Comparison of ENCODE assay signal across 21 mouse cellular contexts in genomic region chr19:26730486-26730885, GRCm38 (mm10).
DNase-seq lines count a peak whose midpoint lies in the region; ATAC-seq and TF ChIP-seq lines count a peak whose summit lies in the region.
"Had no signal": no experiment of that assay in that cellular context is flagged by ENCODE, and none has a peak within 500 bp of the region (broad histone marks: within the 10 kb centered on the region; RNA-seq: fewer than 3 reads in every experiment).

No protein-coding gene starts in this region.

- no peak overlapping the region for H3K4me3 ChIP-seq in forebrain, embryonic 15.5 days
- H3K4me3 ChIP-seq in forebrain, embryonic 14.5 days (ENCODE audit: low read depth, low read length): no peak overlapping the region
- no peak overlapping the region for H3K4me3 ChIP-seq in liver, adult 2 months (ENCODE audit: insufficient read depth, low read depth, low read length)
- H3K4me3 ChIP-seq in liver, embryonic 11.5 days (ENCODE audit: low read depth, low read length): no peak overlapping the region
- no peak overlapping the region for H3K4me3 ChIP-seq in embryonic facial prominence, embryonic 14.5 days (ENCODE audit: low read depth, low read length)
- no peak overlapping the region for H3K4me3 ChIP-seq in hindbrain, embryonic 12.5 days
- H3K4me3 ChIP-seq in midbrain, embryonic 15.5 days: no peak overlapping the region
- H3K4me3 ChIP-seq: forebrain, embryonic 13.5 days; heart, embryonic 12.5 days had no signal

- H3K36me3 ChIP-seq in forebrain, embryonic 15.5 days: no peaks in the 10 kb centered on the region
- H3K36me3 ChIP-seq in forebrain, embryonic 14.5 days (ENCODE audit: control insufficient read depth, insufficient read depth, low read length): no peaks in the 10 kb centered on the region
- peaks cover 3% of the 10 kb centered on the region; the same call in 1 of the 2 replicates for H3K36me3 ChIP-seq in liver, adult 2 months (ENCODE audit: control insufficient read depth, insufficient read depth, low read length)
- H3K36me3 ChIP-seq in liver, embryonic 11.5 days (ENCODE audit: control insufficient read depth, insufficient read depth, low read length): no peaks in the 10 kb centered on the region
- no peaks in the 10 kb centered on the region for H3K36me3 ChIP-seq in embryonic facial prominence, embryonic 14.5 days (ENCODE audit: control insufficient read depth, insufficient read depth, low read length)
- H3K36me3 ChIP-seq in hindbrain, embryonic 12.5 days: no peaks in the 10 kb centered on the region
- no peaks in the 10 kb centered on the region for H3K36me3 ChIP-seq in midbrain, embryonic 15.5 days (replicated peaks)
- H3K36me3 ChIP-seq: heart, embryonic 12.5 days had no signal

- no peak overlapping the region for H3K4me2 ChIP-seq in forebrain, embryonic 15.5 days (replicated peaks)
- no peak overlapping the region for H3K4me2 ChIP-seq in forebrain, embryonic 14.5 days (ENCODE audit: low read length)
- H3K4me2 ChIP-seq in liver, embryonic 11.5 days: no peak overlapping the region
- H3K4me2 ChIP-seq in embryonic facial prominence, embryonic 14.5 days (ENCODE audit: low read depth, low read length): no peak overlapping the region; the same call in 1 of the 2 replicates
- no peak overlapping the region for H3K4me2 ChIP-seq in hindbrain, embryonic 12.5 days (replicated peaks)
- H3K4me2 ChIP-seq in midbrain, embryonic 15.5 days: no peak overlapping the region
- H3K4me2 ChIP-seq: forebrain, embryonic 13.5 days; heart, embryonic 12.5 days had no signal

- no peak overlapping the region for H3K9ac ChIP-seq in forebrain, embryonic 15.5 days (replicated peaks)
- H3K9ac ChIP-seq in forebrain, embryonic 14.5 days (ENCODE audit: low read length): no peak overlapping the region
- no peak overlapping the region for H3K9ac ChIP-seq in liver, adult 2 months (ENCODE audit: low read depth, low read length)
- no peak overlapping the region for H3K9ac ChIP-seq in liver, embryonic 11.5 days (ENCODE audit: low read depth, low read length)
- no peak overlapping the region for H3K9ac ChIP-seq in embryonic facial prominence, embryonic 14.5 days (ENCODE audit: low read depth, low read length)
- no peak overlapping the region for H3K9ac ChIP-seq in hindbrain, embryonic 12.5 days
- no peak overlapping the region for H3K9ac ChIP-seq in midbrain, embryonic 15.5 days
- H3K9ac ChIP-seq: forebrain, embryonic 13.5 days; heart, embryonic 12.5 days had no signal

- no peak for TF ChIP-seq POLR2A in liver, adult 2 months (IDR thresholded peaks at IDR 0.05; ENCODE audit: extremely low read depth, insufficient read depth, low read length)

- DNase-seq in forebrain, embryonic 14.5 days (ENCODE audit: low spot score): no peak
- DNase-seq in liver, adult 2 months (ENCODE audit: extremely low read depth, low read depth, low spot score): peak; percentile 77
- DNase-seq in liver, embryonic 11.5 days (ENCODE audit: low spot score): no peak
- peak; percentile 84 for DNase-seq in embryonic facial prominence, embryonic 14.5 days (ENCODE audit: low spot score)
- no peak for DNase-seq in adrenal gland, postnatal 10 days
- DNase-seq: adrenal gland, postnatal 25 days; cerebellum, adult 8-10 months; cerebellum, postnatal 25 days; gastrocnemius, postnatal 10 days; heart, postnatal 36 days had no signal

- H3K27me3 ChIP-seq in forebrain, embryonic 15.5 days: no peaks in the 10 kb centered on the region
- H3K27me3 ChIP-seq in forebrain, embryonic 14.5 days (replicated peaks; ENCODE audit: control insufficient read depth, insufficient read depth, low read length): no peaks in the 10 kb centered on the region
- H3K27me3 ChIP-seq in liver, adult 2 months (ENCODE audit: control insufficient read depth, insufficient read depth, low read length): no peaks in the 10 kb centered on the region
- H3K27me3 ChIP-seq in liver, embryonic 11.5 days (replicated peaks; ENCODE audit: control insufficient read depth, insufficient read depth, low read length): no peaks in the 10 kb centered on the region
- H3K27me3 ChIP-seq in embryonic facial prominence, embryonic 14.5 days (replicated peaks; ENCODE audit: control insufficient read depth, insufficient read depth, low read length): no peaks in the 10 kb centered on the region
- H3K27me3 ChIP-seq in hindbrain, embryonic 12.5 days: no peaks in the 10 kb centered on the region
- no peaks in the 10 kb centered on the region for H3K27me3 ChIP-seq in midbrain, embryonic 15.5 days (replicated peaks)
- H3K27me3 ChIP-seq: CH12.LX; forebrain, embryonic 13.5 days; heart, embryonic 12.5 days; Patski had no signal

- H3K4me1 ChIP-seq in forebrain, embryonic 15.5 days: peaks cover 35% of the 10 kb centered on the region
- H3K4me1 ChIP-seq in forebrain, embryonic 14.5 days (ENCODE audit: control insufficient read depth, insufficient read depth, low read length): peaks cover 14% of the 10 kb centered on the region
- peaks cover 17% of the 10 kb centered on the region for H3K4me1 ChIP-seq in liver, adult 2 months (ENCODE audit: control insufficient read depth, insufficient read depth, low read length)
- H3K4me1 ChIP-seq in liver, embryonic 11.5 days (replicated peaks; ENCODE audit: control insufficient read depth, insufficient read depth, low read length): no peaks in the 10 kb centered on the region
- H3K4me1 ChIP-seq in embryonic facial prominence, embryonic 14.5 days (ENCODE audit: control insufficient read depth, insufficient read depth, low read length): peaks cover 35% of the 10 kb centered on the region
- peaks cover 12% of the 10 kb centered on the region for H3K4me1 ChIP-seq in hindbrain, embryonic 12.5 days
- peaks cover 16% of the 10 kb centered on the region for H3K4me1 ChIP-seq in midbrain, embryonic 15.5 days

- WGBS in forebrain, embryonic 15.5 days: 27% methylated on average over 9 of the region's 9 CpGs
- WGBS in forebrain, embryonic 14.5 days: 25% methylated on average over 9 of the region's 9 CpGs
- WGBS in liver, adult 2 months: 45% methylated on average over 9 of the region's 9 CpGs
- WGBS in liver, embryonic 11.5 days: 77% methylated on average over 9 of the region's 9 CpGs
- WGBS in embryonic facial prominence, embryonic 14.5 days: 33% methylated on average over 9 of the region's 9 CpGs
- WGBS in hindbrain, embryonic 12.5 days: 76% methylated on average over 9 of the region's 9 CpGs
- 69% methylated on average over 9 of the region's 9 CpGs for WGBS in midbrain, embryonic 15.5 days

- H3K79me2 ChIP-seq in liver, adult 2 months (ENCODE audit: control insufficient read depth, insufficient read depth, low read length): peaks cover 27% of the 10 kb centered on the region

- no peaks in the 10 kb centered on the region for H3K9me3 ChIP-seq in forebrain, embryonic 15.5 days
- no peaks in the 10 kb centered on the region for H3K9me3 ChIP-seq in forebrain, embryonic 14.5 days (replicated peaks; ENCODE audit: control insufficient read depth, low read length)
- no peaks in the 10 kb centered on the region for H3K9me3 ChIP-seq in liver, embryonic 11.5 days (ENCODE audit: control insufficient read depth, low read length)
- no peaks in the 10 kb centered on the region for H3K9me3 ChIP-seq in embryonic facial prominence, embryonic 14.5 days (ENCODE audit: control insufficient read depth, low read length)
- H3K9me3 ChIP-seq in hindbrain, embryonic 12.5 days (replicated peaks): no peaks in the 10 kb centered on the region
- no peaks in the 10 kb centered on the region for H3K9me3 ChIP-seq in midbrain, embryonic 15.5 days
- H3K9me3 ChIP-seq: forebrain, embryonic 13.5 days; heart, embryonic 12.5 days had no signal

- TF ChIP-seq CTCF in liver, adult 2 months (IDR thresholded peaks at IDR 0.05; ENCODE audit: low read depth, low read length): no peak

- ATAC-seq in forebrain, embryonic 15.5 days (replicated peaks): no peak
- no peak for ATAC-seq in forebrain, embryonic 14.5 days
- no peak for ATAC-seq in liver, embryonic 11.5 days (replicated peaks; ENCODE audit: low FRiP score)
- ATAC-seq in embryonic facial prominence, embryonic 14.5 days (ENCODE audit: low read depth): peak; percentile 44; the same call in 1 of the 2 replicates
- ATAC-seq in hindbrain, embryonic 12.5 days (ENCODE audit: low FRiP score): no peak
- ATAC-seq in midbrain, embryonic 15.5 days (replicated peaks): no peak
- ATAC-seq: activated CD4-positive, CD25-positive, alpha-beta regulatory T cell, adult 4 months; hindbrain, embryonic 16.5 days; inflammation-experienced regulatory T-cells, adult 6 months; intestine, postnatal 0 days; Patski had no signal

- H3K27ac ChIP-seq in forebrain, embryonic 15.5 days (replicated peaks): peak overlapping the region; percentile 57; the same call in 1 of the 2 replicates
- no peak overlapping the region; the same call in 1 of the 2 replicates for H3K27ac ChIP-seq in forebrain, embryonic 14.5 days (ENCODE audit: low read depth, low read length)
- H3K27ac ChIP-seq in liver, adult 2 months (replicated peaks; ENCODE audit: insufficient read depth, low read depth, low read length): no peak overlapping the region; the same call in 1 of the 2 replicates
- no peak overlapping the region for H3K27ac ChIP-seq in liver, embryonic 11.5 days (ENCODE audit: low read depth, low read length)
- 0 out of 2 replicates have a peak overlapping the region, but pooled peaks have one; percentile 22 for H3K27ac ChIP-seq in embryonic facial prominence, embryonic 14.5 days (replicated peaks; ENCODE audit: low read depth, low read length)
- no peak overlapping the region for H3K27ac ChIP-seq in hindbrain, embryonic 12.5 days
- H3K27ac ChIP-seq in midbrain, embryonic 15.5 days: no peak overlapping the region
- H3K27ac ChIP-seq: forebrain, embryonic 13.5 days had no signal

Comparison
In these comparisons a context has a peak if more than half of its experiments do, and no peak if none do; other contexts are left out.
1. H3K27ac ChIP-seq: peak in forebrain, embryonic 15.5 days (single experiment) and embryonic facial prominence, embryonic 14.5 days (single experiment); none in forebrain, embryonic 14.5 days (single experiment), liver, adult 2 months (single experiment), liver, embryonic 11.5 days (single experiment), hindbrain, embryonic 12.5 days (single experiment) and midbrain, embryonic 15.5 days (single experiment).
2. DNase-seq: peak in liver, adult 2 months (single experiment) and embryonic facial prominence, embryonic 14.5 days (single experiment); none in forebrain, embryonic 14.5 days (single experiment), liver, embryonic 11.5 days (single experiment) and adrenal gland, postnatal 10 days (single experiment).